Mouse (Mus musculus) right cerebral cortex, postnatal 36 days (tissue): ENCODE measurements at regions not wholly inside any gene's neighbourhood (a gene's known extent, or its start where the extent isn't known, plus 50 kb on each side); places are given as distances from the start of the nearest gene placed in this dataset.

Experiments
- DNase-seq, 2 experiments: peaks; one replicate each; pipeline ENCODE4 v3.0.0; 2022; ENCODE audit warnings: low spot score in 2 of 2, mixed read lengths in 1 of 2

DNA sequence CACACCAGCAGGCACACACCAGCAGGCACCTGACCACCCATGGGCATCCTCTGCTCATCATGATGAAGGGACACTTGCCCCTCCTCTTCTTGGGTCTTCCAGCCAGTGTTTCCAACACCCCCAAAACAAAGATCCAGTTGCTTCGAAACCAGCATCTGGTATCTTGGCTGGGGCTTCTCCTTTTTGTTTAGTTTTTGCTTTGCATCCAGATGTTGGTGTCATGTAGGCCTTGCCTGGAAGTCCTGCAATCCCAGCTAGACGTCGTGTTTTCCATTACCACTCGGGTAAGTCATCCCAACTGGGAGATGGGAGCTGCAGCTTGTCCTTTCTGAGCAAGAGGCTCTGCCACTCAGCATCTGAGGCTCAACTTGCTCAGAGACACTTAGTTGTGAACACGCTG lies 70.6 kb upstream of the Tspan2 start:
- DNase-seq, result no peak

DNA sequence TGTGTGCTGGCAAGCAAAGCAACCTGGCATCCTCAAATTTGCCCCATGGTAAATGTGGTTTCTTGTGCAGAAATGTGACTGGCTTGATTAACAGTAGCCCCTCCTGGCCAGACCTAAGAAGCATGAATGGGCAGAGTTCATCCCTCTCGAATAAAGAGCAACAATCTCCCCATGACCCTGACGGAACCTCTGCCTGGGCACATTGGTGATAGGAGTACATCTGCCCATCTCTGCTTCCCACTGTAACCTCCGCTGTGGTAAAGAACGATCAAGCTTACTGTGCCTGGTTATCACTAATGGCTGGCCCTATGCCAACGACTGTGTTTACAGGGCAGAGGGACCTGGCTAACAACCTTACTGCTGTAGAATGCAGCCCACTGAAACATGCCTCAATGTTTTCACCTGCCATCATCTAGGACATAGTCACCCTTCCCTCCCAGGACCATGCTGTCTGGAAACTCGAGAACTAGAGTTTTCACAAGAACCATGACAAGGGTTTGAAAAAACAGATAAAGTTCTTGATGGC lies 69.6 kb upstream of the Tspan2 start:
- DNase-seq, result no peak

DNA sequence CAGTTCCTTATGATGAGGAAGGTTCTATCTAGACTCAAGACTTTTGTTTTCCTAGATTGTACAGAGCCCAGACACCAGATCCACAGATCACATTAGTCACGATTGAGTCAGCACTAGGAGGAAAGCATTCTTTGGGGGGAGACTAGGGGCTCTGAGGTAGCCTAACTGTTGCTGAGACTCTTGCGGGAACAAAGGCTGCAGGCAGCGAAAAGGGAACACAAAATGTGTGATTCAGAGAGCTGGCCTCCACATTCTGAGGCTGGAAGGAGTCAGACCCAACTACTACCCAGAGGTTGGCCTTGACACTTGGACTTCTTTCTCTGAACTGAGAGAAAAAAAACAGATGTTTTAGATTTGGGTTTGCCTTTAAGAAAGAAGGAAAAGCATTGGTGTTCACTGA lies 66.5 kb upstream of the Tspan2 start:
- no peak for DNase-seq

DNA sequence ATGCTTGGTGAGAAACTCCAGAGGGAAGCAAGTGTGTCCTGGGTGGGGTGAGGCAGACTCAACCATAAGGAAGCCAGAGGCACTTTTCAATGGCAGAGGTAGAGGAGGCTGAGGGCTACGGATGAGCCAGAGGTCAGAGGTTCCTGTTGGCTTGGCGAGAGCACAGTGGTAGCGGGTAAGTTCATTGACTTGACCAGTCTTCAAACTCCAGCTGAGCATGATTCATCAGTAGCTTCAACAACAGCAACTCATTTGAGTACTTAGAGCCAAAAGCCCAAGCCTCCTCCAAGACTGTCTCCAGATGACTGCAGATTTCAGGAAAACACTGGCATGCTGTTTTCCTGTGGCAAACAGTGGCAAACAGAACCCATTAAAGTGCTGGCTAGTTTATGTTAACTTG lies 65.8 kb upstream of the Tspan2 start:
- no peak for DNase-seq

DNA sequence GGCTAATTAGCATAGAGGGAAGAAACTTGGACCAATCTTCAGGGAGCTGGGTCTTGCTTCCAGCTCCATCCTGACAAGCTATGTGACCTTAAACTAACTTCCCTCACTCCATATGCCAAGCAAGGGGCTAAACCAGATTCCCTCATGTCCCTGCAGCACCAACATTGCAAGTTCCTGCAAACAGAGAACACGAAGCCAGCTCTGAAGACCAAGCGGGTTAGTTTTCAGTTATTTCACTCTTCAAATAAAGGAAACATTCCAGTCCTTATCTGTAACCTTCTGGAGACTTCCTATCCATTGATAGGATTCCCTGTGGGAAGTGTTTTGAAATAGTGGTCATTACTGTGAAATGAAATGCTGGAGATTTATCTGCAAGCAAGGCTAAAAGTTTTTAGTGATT lies 64.4 kb upstream of the Tspan2 start:
- DNase-seq, result no peak

DNA sequence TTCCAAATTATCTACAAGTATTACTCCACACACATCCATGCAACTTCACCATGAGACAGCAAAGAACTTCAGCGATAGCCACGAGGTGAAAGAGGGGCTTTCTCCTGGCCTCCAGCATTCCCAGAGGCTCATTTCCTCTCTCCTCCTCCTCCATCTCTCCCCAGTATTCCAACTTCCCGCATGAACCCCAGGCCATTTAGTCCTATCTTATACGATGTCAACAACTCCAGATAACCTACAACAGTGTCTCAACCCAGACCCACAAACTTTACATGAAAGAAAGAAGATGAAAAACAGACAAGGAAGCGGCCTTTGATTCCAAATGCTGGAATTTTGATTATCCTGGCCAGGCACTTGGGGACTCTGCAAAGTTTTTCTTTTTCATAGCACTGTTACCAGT lies 63.8 kb upstream of the Tspan2 start:
- DNase-seq, result no peak

DNA sequence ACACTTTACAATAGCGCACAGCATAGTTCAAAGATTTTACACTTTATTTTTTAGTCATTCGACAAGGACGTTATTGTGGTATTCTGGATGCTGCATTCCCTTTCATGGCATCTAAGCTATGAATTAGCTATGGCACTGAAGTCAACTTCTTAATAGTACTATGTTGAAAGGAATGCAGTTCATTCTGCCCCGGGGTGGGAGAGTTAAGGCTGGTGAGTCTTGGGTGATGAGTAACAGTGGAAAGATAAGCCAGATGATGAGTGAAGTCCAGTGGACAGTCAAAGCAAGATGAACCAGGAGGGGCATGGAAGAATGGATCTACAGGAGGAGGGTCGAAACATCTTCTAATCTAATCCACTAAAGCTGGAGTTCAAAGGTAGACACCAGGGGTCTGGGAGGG lies 63.4 kb upstream of the Tspan2 start:
- no peak for DNase-seq

DNA sequence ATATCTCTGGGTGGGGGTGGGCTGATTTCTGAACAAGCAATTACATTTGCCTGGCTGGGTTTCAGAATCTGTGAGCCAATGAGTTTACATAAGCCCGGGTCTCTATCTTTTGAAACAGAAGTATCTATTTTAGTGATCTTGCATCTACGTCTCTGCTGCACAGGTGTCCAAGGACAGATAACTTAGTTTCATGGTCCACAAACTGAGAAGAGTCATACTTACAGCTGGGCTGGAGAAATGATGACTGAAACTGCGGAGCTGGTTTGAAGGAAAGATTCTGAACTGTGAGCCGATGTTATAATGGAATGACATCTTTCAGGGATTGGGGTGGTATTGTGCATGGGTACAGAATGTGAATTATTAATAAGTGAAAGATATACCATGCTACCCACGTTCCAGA lies 60.8 kb upstream of the Tspan2 start:
- no peak for DNase-seq

DNA sequence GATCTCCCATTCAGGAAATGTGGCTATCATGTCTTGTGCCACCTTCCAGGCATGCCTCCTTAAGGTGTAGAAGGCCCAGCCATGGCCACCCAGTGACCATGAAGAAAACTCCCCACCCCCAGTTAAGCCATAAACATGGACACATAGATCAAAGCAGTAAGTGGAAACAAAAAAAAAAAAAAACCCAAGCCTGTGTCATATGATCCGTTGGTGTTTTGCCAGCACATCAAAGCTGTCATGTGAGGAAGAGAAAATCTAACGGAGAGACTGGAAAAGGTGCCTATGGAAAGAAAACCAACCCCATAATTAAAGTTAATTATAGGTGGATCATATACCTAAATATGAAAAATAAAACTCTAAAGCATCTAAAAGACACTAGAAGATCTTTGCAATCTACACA lies 60.3 kb upstream of the Tspan2 start:
- no peak for DNase-seq

DNA sequence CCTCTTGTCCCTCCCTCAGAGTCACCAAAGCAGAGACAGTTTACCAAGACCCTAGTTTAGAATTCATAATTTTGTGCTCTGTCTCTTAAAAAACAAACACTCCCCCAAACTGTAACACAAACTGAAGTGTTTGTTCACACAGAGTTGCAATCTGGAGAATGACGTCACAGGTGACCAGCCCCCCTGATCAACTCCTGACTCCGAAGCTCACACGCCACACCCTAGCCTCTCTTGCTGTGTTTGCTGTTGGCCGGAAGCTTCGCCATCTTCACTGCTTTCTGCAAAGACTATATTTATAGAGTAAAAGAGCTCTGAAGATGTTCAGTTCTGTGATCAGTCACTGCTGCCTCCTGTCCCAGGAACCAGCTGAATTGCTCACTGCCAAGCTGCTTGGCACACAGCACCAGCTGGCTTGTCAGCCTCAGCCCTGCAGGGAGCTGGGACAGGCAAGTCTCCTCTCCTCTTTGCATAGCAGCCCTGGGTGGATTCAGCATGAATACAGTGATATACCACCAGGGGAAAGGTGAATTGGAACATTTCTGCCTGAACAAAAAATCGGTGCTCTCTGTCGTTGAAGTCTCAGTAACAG lies 57.3 kb upstream of the Tspan2 start:
- DNase-seq, result peak; percentile 57 to 68

DNA sequence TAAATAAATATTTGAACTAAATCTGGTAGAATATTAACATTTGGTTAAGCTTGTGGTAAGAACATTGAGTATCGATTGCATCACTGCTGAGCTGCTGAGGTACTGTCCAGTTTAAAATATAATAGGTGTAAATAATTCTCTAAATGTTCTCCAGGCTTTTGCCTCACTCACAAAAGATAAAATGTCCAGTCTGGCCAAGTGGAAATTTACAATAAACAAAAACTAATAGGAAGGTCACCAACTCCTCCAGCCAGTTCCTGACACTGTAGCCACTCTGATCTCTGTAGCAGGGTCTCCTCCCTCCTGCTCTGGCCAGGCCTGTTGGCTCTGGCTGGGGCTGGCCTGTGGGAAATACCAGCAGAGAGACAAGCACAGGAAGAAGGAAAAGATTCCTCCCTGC lies 55.8 kb upstream of the Tspan2 start:
- DNase-seq, result no peak

DNA sequence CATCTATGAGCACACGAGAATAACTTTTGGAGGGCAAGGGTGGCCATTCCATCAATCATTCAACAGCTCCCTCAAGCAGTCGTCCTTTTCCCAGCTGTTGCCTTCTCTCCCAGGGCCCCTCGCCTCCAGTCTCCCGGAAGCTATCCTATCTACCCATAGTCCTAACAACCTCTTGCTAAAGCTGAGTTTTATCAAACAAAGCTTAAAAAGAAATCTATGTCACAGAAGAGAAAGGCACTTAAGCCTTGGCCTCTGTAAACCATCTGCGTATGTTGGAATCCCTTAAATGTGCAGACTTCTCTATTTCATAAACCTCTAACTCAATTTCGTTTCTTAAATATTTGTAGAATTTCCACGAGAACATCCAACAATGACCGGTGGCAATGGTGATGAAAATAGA lies 51.9 kb upstream of the Tspan2 start:
- DNase-seq, result no peak

DNA sequence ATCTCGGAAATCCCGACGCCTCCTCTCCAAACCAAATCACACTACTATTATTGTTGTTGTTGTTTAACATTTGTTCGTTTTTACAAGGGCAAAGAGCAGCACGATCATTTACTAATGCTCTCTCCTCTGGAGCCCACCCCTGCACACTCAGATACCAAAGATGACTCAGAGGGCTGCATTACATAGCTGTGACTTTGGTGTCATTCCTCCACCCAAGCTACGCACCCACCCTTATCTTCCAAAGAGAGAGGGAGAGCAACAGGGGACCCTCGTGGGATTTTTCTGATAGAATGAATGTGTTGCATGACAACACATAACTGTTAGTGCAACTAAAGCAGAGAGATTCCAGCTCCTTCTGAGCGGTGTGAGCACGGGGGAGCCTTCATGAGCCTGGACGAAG lies 50.8 kb upstream of the Tspan2 start:
- DNase-seq, result no peak
